Mouse (Mus musculus) G1E-ER4 (cell line): ENCODE results near the gene Mrpl55. TPM values are rescaled to one million over a fixed set of nuclear protein-coding genes. Genes with fewer than 3 reads are reported as not detected.

Experiments used
- GATA1 ChIP-seq: IDR thresholded peaks from one replicate; pipeline ENCODE4 v1.8.0; 2012; ENCODE audit warnings: low read length, inconsistent platforms
- polyA plus RNA-seq: library from polyadenylated mRNA; stranded (reverse); fragments of >175 nt; gene quantifications from 2 replicates; pipeline ENCODE4 v1.2.3, GENCODE M21; 2012

Gene Mrpl55
- polyA plus RNA-seq, 1 experiment = 44.5 TPM

- TF ChIP-seq GATA1 = no peak
Measured at GRCm38 (mm10) chr11:59219064-59219463, 16.8 kb downstream of the Mrpl55 start.

DNA sequence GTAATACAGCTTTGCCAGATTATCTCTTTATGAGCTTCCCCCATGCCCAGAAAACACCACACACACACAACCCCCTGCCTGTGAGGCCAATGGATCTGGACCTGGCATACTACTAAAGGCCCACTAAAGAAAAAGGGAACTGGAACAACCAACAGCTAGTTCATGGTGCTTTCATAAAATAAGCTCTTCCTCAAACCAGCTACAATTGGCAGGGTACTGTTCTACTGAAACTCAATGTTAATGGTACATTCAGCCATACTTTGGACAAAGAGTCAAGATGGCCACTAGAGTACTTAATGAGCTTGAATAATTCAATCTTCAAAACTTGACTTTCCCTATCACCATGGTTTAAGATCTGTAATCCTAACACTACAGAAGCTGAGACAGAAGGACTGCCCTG, 19.3 kb downstream of the Mrpl55 start:
- no peak for TF ChIP-seq GATA1

DNA sequence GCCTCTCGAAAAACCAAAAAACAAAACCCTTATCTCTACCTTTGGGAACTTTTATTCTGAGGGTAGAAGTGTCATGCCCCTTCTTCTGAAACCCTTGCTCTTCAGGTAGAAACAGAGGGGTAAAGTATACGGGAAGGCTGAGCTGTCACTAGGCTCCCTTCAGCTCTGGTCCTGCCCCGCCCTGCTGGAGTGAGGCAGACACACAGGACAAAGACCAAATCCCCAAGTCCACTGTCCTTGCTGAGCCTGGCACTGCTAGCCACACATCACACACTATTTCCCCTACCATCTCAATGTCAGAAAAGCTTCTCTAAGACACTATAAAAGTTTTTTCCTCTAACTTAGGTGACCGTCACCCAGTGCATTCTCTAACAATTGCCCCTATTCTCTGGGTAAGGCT, 20.0 kb downstream of the Mrpl55 start:
- no peak for TF ChIP-seq GATA1

- no peak for TF ChIP-seq GATA1
Measured at GRCm38 (mm10) chr11:59224025-59224424, 21.7 kb downstream of the Mrpl55 start.

- TF ChIP-seq GATA1 = no peak
Measured at GRCm38 (mm10) chr11:59224470-59224869, 22.2 kb downstream of the Mrpl55 start.

DNA sequence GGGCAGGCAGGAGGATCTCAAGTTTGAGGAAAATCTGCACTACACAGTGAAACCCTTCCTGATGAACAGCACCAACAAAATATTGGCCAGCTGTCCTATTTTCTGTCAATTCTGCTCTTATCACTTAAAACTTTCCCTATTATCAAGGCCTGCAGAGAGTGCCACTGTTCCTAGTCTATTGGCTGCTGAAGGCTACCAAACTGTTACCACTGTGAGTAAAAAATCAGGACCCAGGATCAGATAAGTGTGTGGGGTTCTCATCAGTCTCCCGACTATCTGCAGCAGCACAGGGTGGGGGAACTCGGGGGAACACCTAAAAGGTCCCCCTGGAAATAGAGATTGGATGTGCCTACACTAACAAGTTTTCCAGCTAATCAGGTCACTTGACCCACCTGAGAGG, 22.9 kb downstream of the Mrpl55 start:
- TF ChIP-seq GATA1 = no peak

GRCm38 (mm10) chr11:59226251-59226650, 24.0 kb downstream of the Mrpl55 start:
- no peak for TF ChIP-seq GATA1

DNA sequence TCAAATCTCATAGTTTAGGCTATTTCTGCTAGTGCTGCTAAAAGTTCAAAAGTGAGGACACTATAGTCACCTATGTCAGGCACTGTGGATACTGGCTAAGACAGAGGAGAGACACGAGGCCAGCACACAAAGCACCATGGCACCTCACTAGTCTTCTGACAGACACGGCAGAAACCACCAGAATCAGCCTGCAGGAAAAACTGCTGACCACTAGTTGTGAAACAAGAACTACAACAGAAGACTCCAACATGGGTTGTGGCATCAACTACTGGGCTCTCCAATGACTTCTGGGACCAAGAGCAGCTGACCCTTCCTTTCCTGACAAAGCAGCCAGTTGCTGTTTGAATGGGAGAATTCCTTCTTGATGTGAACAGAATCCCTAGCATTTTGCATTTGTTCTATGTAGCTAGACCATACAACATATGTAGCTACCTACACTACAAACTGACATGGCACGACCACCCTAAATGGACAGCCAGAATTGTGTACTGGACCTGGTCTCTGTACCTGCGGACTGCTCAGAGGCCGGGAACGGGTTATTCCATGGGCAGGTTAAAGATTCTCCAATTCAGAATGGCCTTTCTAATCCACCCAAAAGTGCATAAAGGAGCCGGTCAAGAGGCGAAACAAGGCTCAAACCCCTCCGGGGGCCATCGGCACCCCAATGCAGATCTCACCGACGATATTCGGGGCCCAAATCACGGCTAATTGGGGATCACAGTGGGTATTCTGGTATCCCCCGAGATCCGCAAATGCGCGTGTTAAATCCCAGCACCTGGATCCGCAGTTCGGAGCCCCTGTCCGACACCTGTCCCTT, 24.7 kb downstream of the Mrpl55 start:
- TF ChIP-seq GATA1 = no peak

- TF ChIP-seq GATA1 = no peak
Measured at GRCm38 (mm10) chr11:59227604-59228121, 25.4 kb downstream of the Mrpl55 start.

GRCm38 (mm10) chr11:59228122-59228953, 26.1 kb downstream of the Mrpl55 start, which contains the start of gene Arf1:
TSS of gene Arf1 (minus strand) at chr11:59228270.
- TF ChIP-seq GATA1 = no peak

GRCm38 (mm10) chr11:59230144-59230760, 28.0 kb downstream of the Mrpl55 start:
- TF ChIP-seq GATA1 = no peak

DNA sequence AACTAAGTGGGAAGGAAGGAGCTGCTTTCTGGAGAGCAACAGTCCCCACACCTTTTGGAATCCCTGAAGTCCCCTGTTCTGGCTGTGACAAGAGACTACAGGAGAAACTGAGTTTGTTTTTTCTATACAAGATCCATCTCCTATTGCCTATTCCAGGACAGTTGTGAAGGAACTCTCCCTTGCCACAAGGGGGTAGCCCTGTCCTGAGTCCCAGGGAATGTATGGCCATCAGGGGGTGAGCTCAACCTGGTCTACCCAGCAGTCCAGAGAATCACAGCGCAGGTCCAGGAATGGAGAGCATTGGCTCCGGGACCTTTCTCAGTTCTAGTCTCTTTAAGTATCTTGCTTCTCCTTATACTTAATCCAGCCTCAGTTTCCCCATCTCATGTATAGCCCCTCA, 30.5 kb downstream of the Mrpl55 start:
- no peak for TF ChIP-seq GATA1

DNA sequence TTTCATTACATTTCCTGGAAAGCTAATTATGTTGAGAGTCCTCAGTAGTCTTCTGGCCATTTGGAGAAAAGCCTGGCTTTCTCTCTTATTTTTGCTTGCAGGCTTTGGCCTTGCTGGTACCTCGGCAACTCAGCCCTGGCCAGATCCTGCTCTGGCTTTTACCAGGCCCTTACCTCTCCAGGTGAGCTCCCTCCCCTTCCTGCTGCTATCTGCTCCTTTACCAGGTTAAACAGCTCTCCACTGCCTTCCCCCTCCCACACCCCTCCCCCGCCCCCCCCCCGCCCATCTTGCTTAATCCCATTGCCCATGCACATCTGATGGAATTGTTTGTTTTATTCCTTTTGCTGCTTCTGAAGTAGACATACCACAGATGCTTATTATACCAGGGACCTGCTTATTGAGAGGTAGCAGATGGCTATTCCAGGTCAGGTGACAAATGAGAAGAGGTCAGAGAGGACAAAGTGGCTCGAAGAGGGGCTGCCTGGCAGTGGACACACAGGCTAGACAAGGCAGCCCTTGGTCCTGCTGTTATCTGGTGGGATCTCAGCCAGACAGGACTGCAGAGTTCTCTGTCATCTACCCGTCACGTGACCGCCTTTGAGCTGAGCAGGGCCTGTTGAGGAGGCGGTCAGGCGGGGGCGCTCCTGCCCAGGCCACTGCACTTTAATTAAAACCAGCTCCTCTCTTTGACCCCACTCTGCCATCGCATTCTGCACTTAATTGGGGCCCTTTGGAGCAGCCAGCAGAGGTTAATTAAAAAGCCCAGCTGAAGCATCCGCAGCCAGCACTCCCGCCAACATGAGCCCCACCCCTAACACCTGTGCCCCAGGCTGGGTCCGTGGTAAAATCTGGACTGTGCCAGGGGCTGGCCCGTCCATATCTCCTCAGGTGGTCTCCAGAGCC, 36.5 kb downstream of the Mrpl55 start:
- TF ChIP-seq GATA1 = no peak

GRCm38 (mm10) chr11:59239428-59239785, 37.1 kb downstream of the Mrpl55 start:
- no peak for TF ChIP-seq GATA1

- no peak for TF ChIP-seq GATA1
Measured at GRCm38 (mm10) chr11:59239796-59240195, 37.5 kb downstream of the Mrpl55 start.

DNA sequence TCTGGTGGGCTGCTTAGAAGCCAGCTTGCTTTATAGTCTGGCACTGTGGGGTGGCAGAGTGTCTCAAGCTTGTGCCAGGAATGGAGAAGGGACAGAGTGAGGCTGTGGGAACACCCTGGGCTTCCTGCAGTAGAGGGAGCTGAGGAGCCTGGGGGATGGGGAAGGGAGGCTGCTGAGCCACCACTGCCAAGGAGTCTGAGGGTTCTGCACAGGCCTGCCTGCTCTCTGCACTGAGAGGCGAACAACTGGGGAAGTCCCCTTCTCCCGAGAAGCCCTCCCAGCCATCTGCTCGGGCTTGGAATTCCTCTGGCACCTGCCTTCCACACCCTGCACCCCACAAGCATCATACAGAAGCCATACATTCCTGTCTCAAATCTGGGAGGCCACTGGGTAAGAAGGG, 39.6 kb downstream of the Mrpl55 start:
- TF ChIP-seq GATA1 = no peak
